Mouse (Mus musculus) testis, postnatal 14 days (tissue): Measurements from ENCODE around the gene Nucb1.
"Not testable (repeated sequence)": the region's sequence is repeated elsewhere in the genome, so short reads cannot be mapped to it uniquely, and the experiment has no call there.

ENCODE experiments used
- DNase-seq: peaks from one replicate; pipeline ENCODE4 v3.0.0; 2021; ENCODE audit warnings: low spot score

The Nucb1 gene

GRCm38 (mm10) chr7:45524841-45525621 lies 14.8 kb upstream of the Nucb1 start:
- DNase-seq: peak; percentile 50

- no peak for DNase-seq
Measured at GRCm38 (mm10) chr7:45523678-45524170, 13.5 kb upstream of the Nucb1 start.

GRCm38 (mm10) chr7:45522957-45523676 lies 12.9 kb upstream of the Nucb1 start:
- no peak for DNase-seq

GRCm38 (mm10) chr7:45522194-45522752 lies 12.1 kb upstream of the Nucb1 start:
- no peak for DNase-seq

- peak; percentile 85 for DNase-seq
Measured at GRCm38 (mm10) chr7:45521728-45522184, 11.6 kb upstream of the Nucb1 start.

- DNase-seq: no peak
Measured at GRCm38 (mm10) chr7:45520605-45521004, 10.4 kb upstream of the Nucb1 start.

- no peak for DNase-seq
Measured at GRCm38 (mm10) chr7:45519345-45520120, 9.3 kb upstream of the Nucb1 start.

- DNase-seq: no peak
Measured at GRCm38 (mm10) chr7:45518618-45519017, 8.4 kb upstream of the Nucb1 start.

- not testable (repeated sequence) for DNase-seq
Measured at GRCm38 (mm10) chr7:45516846-45517245, 6.6 kb upstream of the Nucb1 start.

- no peak for DNase-seq
Measured at GRCm38 (mm10) chr7:45515436-45515835, 5.2 kb upstream of the Nucb1 start.

GRCm38 (mm10) chr7:45514411-45514810 lies 4.2 kb upstream of the Nucb1 start:
- DNase-seq: no peak

GRCm38 (mm10) chr7:45509181-45509882 lies 874 bp downstream of the Nucb1 start:
- no peak for DNase-seq

GRCm38 (mm10) chr7:45508561-45508960 lies 1.6 kb downstream of the Nucb1 start:
- no peak for DNase-seq

- DNase-seq: no peak
Measured at GRCm38 (mm10) chr7:45507583-45507982, 2.6 kb downstream of the Nucb1 start.

- DNase-seq: no peak
Measured at GRCm38 (mm10) chr7:45498427-45498826, 11.8 kb downstream of the Nucb1 start.

GRCm38 (mm10) chr7:45494548-45494947 lies 15.7 kb downstream of the Nucb1 start:
- DNase-seq: no peak

GRCm38 (mm10) chr7:45492951-45493350 lies 17.3 kb downstream of the Nucb1 start:
- no peak for DNase-seq

- DNase-seq: no peak
Measured at GRCm38 (mm10) chr7:45492225-45492844, 17.9 kb downstream of the Nucb1 start.

- no peak for DNase-seq
Measured at GRCm38 (mm10) chr7:45491264-45491663, 18.9 kb downstream of the Nucb1 start.

- DNase-seq: no peak
Measured at GRCm38 (mm10) chr7:45490822-45491221, 19.4 kb downstream of the Nucb1 start.

- no peak for DNase-seq
Measured at GRCm38 (mm10) chr7:45489578-45489977, 20.6 kb downstream of the Nucb1 start.
